ENCODE assay signal across 15 mouse cellular contexts in genomic region chr9:107590773-107591060, GRCm38 (mm10). TPM values are rescaled to one million over a fixed set of nuclear protein-coding genes. Genes with fewer than 3 reads are reported as not detected.
A peak's percentile ranks its signal among the peaks of the same experiment; 100 is the strongest.
DNase-seq lines count a peak whose midpoint lies in the region; ATAC-seq and TF ChIP-seq lines count a peak whose summit lies in the region.
"Had no signal": no experiment of that assay in that cellular context is flagged by ENCODE, and none has a peak within 500 bp of the region (broad histone marks: within the 10 kb centered on the region; RNA-seq: fewer than 3 reads in every experiment).

No protein-coding gene starts in this region.

- peak overlapping the region; percentile 73 for H3K4me2 ChIP-seq in intestine, embryonic 15.5 days (replicated peaks)
- H3K4me2 ChIP-seq: limb, embryonic 12.5 days; neural tube, embryonic 15.5 days had no signal

- H3K27me3 ChIP-seq in G1E (ENCODE audit: insufficient read depth, low read length), result no peaks in the 10 kb centered on the region; the same call in 1 of the 2 replicates
- no peaks in the 10 kb centered on the region for H3K27me3 ChIP-seq in intestine, embryonic 15.5 days (replicated peaks)
- H3K27me3 ChIP-seq in small intestine, adult 2 months (ENCODE audit: control insufficient read depth, insufficient read depth, low read length), result no peaks in the 10 kb centered on the region
- H3K27me3 ChIP-seq: limb, embryonic 12.5 days; megakaryocyte, embryonic 14.5 days; neural tube, embryonic 15.5 days had no signal

- peak overlapping the region; percentile 80; the same call in 1 of the 2 replicates for H3K4me3 ChIP-seq in G1E (ENCODE audit: low read depth, low read length)
- peak overlapping the region; percentile 2; the same call in 1 of the 2 replicates for H3K4me3 ChIP-seq in intestine, embryonic 15.5 days (replicated peaks)
- H3K4me3 ChIP-seq in small intestine, adult 2 months (ENCODE audit: low read depth, low read length), result peak overlapping the region; percentile 51
- H3K4me3 ChIP-seq: limb, embryonic 12.5 days; megakaryocyte, embryonic 14.5 days; neural tube, embryonic 15.5 days had no signal

- peak; percentile 36; the same call in 1 of the 2 replicates for TF ChIP-seq POLR2A in small intestine, adult 2 months (IDR thresholded peaks at IDR 0.05; ENCODE audit: low read depth, low read length)

- no peak for TF ChIP-seq CTCF in G1E (IDR thresholded peaks at IDR 0.05; ENCODE audit: low read depth, low read length)
- TF ChIP-seq CTCF in small intestine, adult 2 months (IDR thresholded peaks at IDR 0.05; ENCODE audit: extremely low read depth, insufficient read length, insufficient replicate concordance, low read depth, low read length), result no peak

- peak; percentile 88 for DNase-seq in kidney, adult 9 months
- DNase-seq in kidney, postnatal 4 days, result no peak
- DNase-seq in G1E (ENCODE audit: low spot score), result no peak
- no peak for DNase-seq in layer of hippocampus, adult 8-10 months (ENCODE audit: low spot score in 2 of 2)
- DNase-seq: adrenal gland, adult 8-10 months; cerebellum, adult 8-10 months; retina, postnatal 1 day had no signal

- H3K36me3 ChIP-seq in G1E (replicated peaks), result peaks cover 75% of the 10 kb centered on the region
- H3K36me3 ChIP-seq in intestine, embryonic 15.5 days, result peaks cover 41% of the 10 kb centered on the region
- H3K36me3 ChIP-seq in small intestine, adult 2 months (ENCODE audit: control insufficient read depth, insufficient read depth, low read length), result peaks cover 27% of the 10 kb centered on the region

- H3K27ac ChIP-seq in intestine, embryonic 15.5 days, result peak overlapping the region; percentile 72
- peak overlapping the region; percentile 94 for H3K27ac ChIP-seq in small intestine, adult 2 months (ENCODE audit: insufficient read depth, low read depth, low read length)
- H3K27ac ChIP-seq: hindbrain, postnatal 0 days; limb, embryonic 12.5 days; neural tube, embryonic 15.5 days had no signal

- WGBS in intestine, embryonic 15.5 days, result 83% methylated on average over 6 of the region's 6 CpGs
- 25% methylated on average over 6 of the region's 6 CpGs for WGBS in small intestine, adult 2 months

- no peaks in the 10 kb centered on the region for H3K9me3 ChIP-seq in G1E (replicated peaks)
- H3K9me3 ChIP-seq in intestine, embryonic 15.5 days, result no peaks in the 10 kb centered on the region
- H3K9me3 ChIP-seq: limb, embryonic 12.5 days; megakaryocyte, embryonic 14.5 days; neural tube, embryonic 15.5 days had no signal

- no peak for ATAC-seq in G1E (ENCODE audit: extremely low read depth, insufficient number of reproducible peaks, low FRiP score, poor library complexity, severe bottlenecking)
- ATAC-seq in intestine, embryonic 15.5 days, result no peak
- no peak for ATAC-seq in activated CD4-positive, CD25-positive, alpha-beta regulatory T cell, adult 4 months
- ATAC-seq: hindbrain, postnatal 0 days had no signal

- peaks cover 68% of the 10 kb centered on the region for H3K4me1 ChIP-seq in G1E (ENCODE audit: insufficient read depth, low read depth, low read length)
- H3K4me1 ChIP-seq in intestine, embryonic 15.5 days (replicated peaks), result peaks cover 28% of the 10 kb centered on the region
- H3K4me1 ChIP-seq in small intestine, adult 2 months (ENCODE audit: control insufficient read depth, insufficient read depth, insufficient read length, low read length), result peaks cover 25% of the 10 kb centered on the region

- H3K9ac ChIP-seq in intestine, embryonic 15.5 days, result no peak overlapping the region
- H3K9ac ChIP-seq: limb, embryonic 12.5 days; neural tube, embryonic 15.5 days had no signal

RNA-seq across cellular contexts. Expression of gene Ifrd2, which starts 3.3 kb away (rescaled TPM):
- total RNA-seq in G1E (2014; fragmentation: Nextera tagmentation) (178 and 183 TPM in 2 replicates), G1E (2017) (76.0 and 76.7 TPM in 2 replicates)
- 153 and 156 TPM in 2 replicates for polyA plus RNA-seq in G1E (2012)
- polyA plus RNA-seq in intestine, embryonic 15.5 days (2015; fragmentation: Nextera tagmentation; extraction: Ambion mirVana), result 66.4 and 81.9 TPM in 2 replicates
- polyA plus RNA-seq in small intestine, adult 2 months (2012; rRNA removed), result 33.2 and 55.4 TPM in 2 replicates
- 10 to 100 TPM; 12.4 to 15.4 (median 14.0) TPM for total RNA-seq in layer of hippocampus, adult 8-10 months (2022)
- polyA plus RNA-seq in activated CD4-positive, CD25-positive, alpha-beta regulatory T cell, adult 4 months (2017; shearing (Covaris generic)), result 10 to 100 TPM; 28.7 to 33.8 TPM

RNA-seq across cellular contexts. Expression of gene Hyal3, which starts 10.1 kb away (rescaled TPM):
- total RNA-seq in G1E (2014; fragmentation: Nextera tagmentation), result 4.6 and 7.7 TPM in 2 replicates
- total RNA-seq in G1E (2017), result 1.1 and 1.4 TPM in 2 replicates
- polyA plus RNA-seq in G1E (2012), result 0.29 and 0.53 TPM in 2 replicates
- 0.74 and 0.97 TPM in 2 replicates for polyA plus RNA-seq in intestine, embryonic 15.5 days (2015; fragmentation: Nextera tagmentation; extraction: Ambion mirVana)
- polyA plus RNA-seq in small intestine, adult 2 months (2012; rRNA removed), result 0.52 and 0.89 TPM in 2 replicates
- total RNA-seq in layer of hippocampus, adult 8-10 months (2022), result 1 to 10 TPM; 1.7 to 2.4 (median 1.9) TPM
- under 1 TPM; 0.25 to 0.90 TPM for polyA plus RNA-seq in activated CD4-positive, CD25-positive, alpha-beta regulatory T cell, adult 4 months (2017; shearing (Covaris generic))
- total RNA-seq: monocyte, adult 5-6 weeks had no signal

RNA-seq across cellular contexts. Expression of gene Naa80, which starts 12.0 kb away (rescaled TPM):
- total RNA-seq in G1E (2014; fragmentation: Nextera tagmentation) (17.1 and 17.4 TPM in 2 replicates), G1E (2017) (13.1 and 14.6 TPM in 2 replicates)
- 53.5 and 53.8 TPM in 2 replicates for polyA plus RNA-seq in G1E (2012)
- 15.1 and 19.1 TPM in 2 replicates for polyA plus RNA-seq in intestine, embryonic 15.5 days (2015; fragmentation: Nextera tagmentation; extraction: Ambion mirVana)
- 26.3 and 46.3 TPM in 2 replicates for polyA plus RNA-seq in small intestine, adult 2 months (2012; rRNA removed)
- total RNA-seq in layer of hippocampus, adult 8-10 months (2022), result 10 to 100 TPM; 11.8 to 18.4 (median 15.4) TPM
- polyA plus RNA-seq in activated CD4-positive, CD25-positive, alpha-beta regulatory T cell, adult 4 months (2017; shearing (Covaris generic)), result 10 to 100 TPM; 16.6 to 21.7 TPM

RNA-seq across cellular contexts. Expression of gene Hyal1, which starts 14.0 kb away (rescaled TPM):
- total RNA-seq in G1E (2014; fragmentation: Nextera tagmentation) (6.6 and 7.3 TPM in 2 replicates), G1E (2017) (1.9 and 2.3 TPM in 2 replicates)
- polyA plus RNA-seq in G1E (2012), result 1.4 and 2.2 TPM in 2 replicates
- polyA plus RNA-seq in intestine, embryonic 15.5 days (2015; fragmentation: Nextera tagmentation; extraction: Ambion mirVana), result 5.9 and 7.4 TPM in 2 replicates
- 2.3 and 2.6 TPM in 2 replicates for polyA plus RNA-seq in small intestine, adult 2 months (2012; rRNA removed)
- 1 to 10 TPM; 7.6 to 9.7 (median 8.4) TPM for total RNA-seq in layer of hippocampus, adult 8-10 months (2022)
- 1 to 10 TPM; 4.1 to 4.3 TPM for polyA plus RNA-seq in activated CD4-positive, CD25-positive, alpha-beta regulatory T cell, adult 4 months (2017; shearing (Covaris generic))

RNA-seq across cellular contexts. Expression of gene Sema3b, which starts 18.3 kb away (rescaled TPM):
- not detected in 2 replicates for total RNA-seq in G1E (2014; fragmentation: Nextera tagmentation)
- total RNA-seq in G1E (2017), result 0.27 TPM in 1 of 2 replicates, not detected in the other
- not detected in 2 replicates for polyA plus RNA-seq in G1E (2012)
- polyA plus RNA-seq in intestine, embryonic 15.5 days (2015; fragmentation: Nextera tagmentation; extraction: Ambion mirVana), result 34.7 and 37.5 TPM in 2 replicates
- 33.5 and 55.4 TPM in 2 replicates for polyA plus RNA-seq in small intestine, adult 2 months (2012; rRNA removed)
- 1 to 10 TPM; 2.9 to 5.0 (median 4.4) TPM for total RNA-seq in layer of hippocampus, adult 8-10 months (2022)
- not detected for polyA plus RNA-seq in activated CD4-positive, CD25-positive, alpha-beta regulatory T cell, adult 4 months (2017; shearing (Covaris generic))
- total RNA-seq: monocyte, adult 5-6 weeks had no signal

Comparison
In these comparisons a context has a peak if more than half of its experiments do, and no peak if none do; other contexts are left out.
1. H3K4me3 ChIP-seq: peak in every context shown above with its lines; median percentile 80 in G1E; 51 in small intestine, adult 2 months; 2 in intestine, embryonic 15.5 days.